Mouse (Mus musculus): ENCODE measurements around the gene Phka2. TPM values are rescaled to one million over a fixed set of nuclear protein-coding genes. Genes with fewer than 3 reads are reported as not detected.

Phka2 gene
- total RNA-seq (2015; ENCODE audit: low replicate concordance) (31.4 and 41.1 TPM in 2 replicates), total RNA-seq (2017; ENCODE audit: low replicate concordance) (21.6 and 32.7 TPM in 2 replicates)

- ATAC-seq (replicated peaks; ENCODE audit: low FRiP score, poor library complexity, severe bottlenecking) = peak; percentile 98
Measured at GRCm38 (mm10) chrX:160502048-160503041, at the start of gene Phka2. TSS of gene Phka2 (plus strand) at chrX:160502166.

DNA sequence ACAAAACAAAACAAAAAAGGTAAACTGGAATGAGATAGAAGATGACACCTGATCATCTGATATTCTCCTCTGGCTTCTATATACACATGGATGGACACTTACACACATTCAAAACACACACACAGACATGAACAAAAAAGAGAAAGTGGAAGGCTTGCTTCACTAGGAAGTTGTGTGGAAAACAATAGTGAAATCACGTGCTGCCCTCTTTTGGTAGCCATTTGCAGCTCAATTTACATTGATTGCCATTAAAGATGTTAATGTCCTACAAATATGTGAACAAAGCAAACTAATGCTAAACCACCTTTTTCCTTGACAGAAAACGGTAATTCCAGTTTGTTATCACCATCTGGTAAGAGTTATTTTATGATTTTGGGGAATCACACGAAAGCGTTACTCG, 46.3 kb upstream of the Phka2 start:
- no peak for ATAC-seq (replicated peaks; ENCODE audit: low FRiP score, poor library complexity, severe bottlenecking)

- ATAC-seq (replicated peaks; ENCODE audit: low FRiP score, poor library complexity, severe bottlenecking) = no peak
Measured at GRCm38 (mm10) chrX:160471257-160471786, 30.6 kb upstream of the Phka2 start.

GRCm38 (mm10) chrX:160489784-160490183, 12.2 kb upstream of the Phka2 start:
- ATAC-seq (replicated peaks; ENCODE audit: low FRiP score, poor library complexity, severe bottlenecking) = no peak

- ATAC-seq (replicated peaks; ENCODE audit: low FRiP score, poor library complexity, severe bottlenecking) = no peak
Measured at GRCm38 (mm10) chrX:160494333-160494732, 7.6 kb upstream of the Phka2 start.

- no peak for ATAC-seq (replicated peaks; ENCODE audit: low FRiP score, poor library complexity, severe bottlenecking)
Measured at GRCm38 (mm10) chrX:160494921-160495320, 7.0 kb upstream of the Phka2 start.

GRCm38 (mm10) chrX:160496473-160496872, 5.5 kb upstream of the Phka2 start:
- ATAC-seq (replicated peaks; ENCODE audit: low FRiP score, poor library complexity, severe bottlenecking) = no peak

- ATAC-seq (replicated peaks; ENCODE audit: low FRiP score, poor library complexity, severe bottlenecking) = no peak
Measured at GRCm38 (mm10) chrX:160501095-160501494, 871 bp upstream of the Phka2 start.

DNA sequence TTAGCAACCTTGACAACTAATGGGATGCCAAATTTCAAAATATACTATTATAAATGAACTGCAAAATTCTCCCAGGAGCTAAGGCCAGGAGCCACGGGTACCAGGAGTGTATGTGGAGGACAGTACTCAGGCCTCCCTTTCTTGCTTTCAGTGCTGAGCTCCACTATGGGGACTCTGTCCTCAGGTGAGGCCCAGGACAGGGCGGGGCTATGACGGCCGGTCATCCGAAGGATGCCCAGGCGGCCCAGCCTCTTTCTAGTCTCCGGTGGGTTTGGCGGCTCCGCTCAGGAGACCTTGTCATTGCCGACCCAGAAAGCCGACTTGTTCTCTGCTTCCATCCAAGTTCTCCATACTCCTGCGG, 299 bp upstream of the Phka2 start:
- peak; percentile 71 for ATAC-seq (replicated peaks; ENCODE audit: low FRiP score, poor library complexity, severe bottlenecking)

DNA sequence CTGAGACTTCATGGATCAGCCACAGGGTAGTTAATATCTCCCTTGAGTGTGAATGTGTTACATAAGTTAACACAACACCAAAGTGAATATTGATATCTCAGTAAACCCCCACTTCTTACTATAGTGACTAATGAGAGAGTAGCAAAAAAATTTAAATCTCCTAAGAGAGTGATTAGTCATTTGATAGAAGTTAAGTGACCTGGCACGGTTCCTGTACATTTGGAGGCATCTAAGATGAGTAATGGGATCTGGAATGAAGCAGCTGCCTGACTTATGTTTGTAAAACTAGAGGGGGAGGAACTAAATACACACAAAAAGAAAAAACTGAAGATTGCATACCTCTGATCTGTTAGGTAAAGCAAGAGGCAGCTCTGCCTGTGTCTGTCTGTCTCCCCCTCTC, 7.1 kb downstream of the Phka2 start:
- ATAC-seq (replicated peaks; ENCODE audit: low FRiP score, poor library complexity, severe bottlenecking) = no peak

- no peak for ATAC-seq (replicated peaks; ENCODE audit: low FRiP score, poor library complexity, severe bottlenecking)
Measured at GRCm38 (mm10) chrX:160510197-160510596, 8.2 kb downstream of the Phka2 start.

DNA sequence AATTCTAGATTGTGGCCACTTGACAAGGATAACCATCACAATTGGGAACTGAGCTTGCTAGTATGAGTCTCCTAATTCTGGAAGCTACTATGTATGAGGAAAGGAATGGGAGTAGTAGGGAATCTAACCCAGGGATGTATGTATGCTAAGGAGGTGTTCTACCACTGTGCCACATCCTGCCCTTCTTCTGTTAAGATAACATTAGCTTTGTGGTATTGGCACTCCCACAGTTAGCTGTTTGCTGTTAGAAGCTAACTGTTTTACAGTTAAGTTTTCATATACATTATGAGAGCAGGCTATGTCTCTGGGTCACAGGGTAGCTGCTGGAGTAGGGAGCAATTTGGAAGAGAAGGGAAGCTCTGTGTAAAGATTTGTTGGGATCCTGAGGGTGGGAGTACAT, 14.1 kb downstream of the Phka2 start:
- ATAC-seq (replicated peaks; ENCODE audit: low FRiP score, poor library complexity, severe bottlenecking) = no peak

- no peak for ATAC-seq (replicated peaks; ENCODE audit: low FRiP score, poor library complexity, severe bottlenecking)
Measured at GRCm38 (mm10) chrX:160542772-160543171, 40.8 kb downstream of the Phka2 start.

- ATAC-seq (replicated peaks; ENCODE audit: low FRiP score, poor library complexity, severe bottlenecking) = no peak
Measured at GRCm38 (mm10) chrX:160548875-160549274, 46.9 kb downstream of the Phka2 start.

DNA sequence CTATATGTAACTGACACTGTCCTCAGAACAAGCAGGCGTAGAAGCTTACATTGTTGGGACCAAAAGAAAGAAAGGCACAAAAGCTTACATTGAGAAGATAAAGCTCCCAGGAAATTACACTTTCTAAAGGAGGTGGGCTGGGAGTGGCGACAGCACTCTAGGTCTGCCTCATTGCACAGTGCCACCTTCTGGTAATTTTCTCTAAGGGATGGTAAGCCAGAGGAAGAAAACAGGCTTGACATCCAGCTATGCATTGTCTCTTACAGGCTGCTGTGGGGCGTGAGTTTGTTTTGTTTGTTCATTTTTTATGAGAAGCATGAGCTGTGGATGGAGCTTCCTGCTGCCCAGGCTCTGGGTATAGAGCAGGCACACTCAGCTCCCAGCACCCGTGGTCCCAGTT, 50.1 kb downstream of the Phka2 start:
- no peak for ATAC-seq (replicated peaks; ENCODE audit: low FRiP score, poor library complexity, severe bottlenecking)

DNA sequence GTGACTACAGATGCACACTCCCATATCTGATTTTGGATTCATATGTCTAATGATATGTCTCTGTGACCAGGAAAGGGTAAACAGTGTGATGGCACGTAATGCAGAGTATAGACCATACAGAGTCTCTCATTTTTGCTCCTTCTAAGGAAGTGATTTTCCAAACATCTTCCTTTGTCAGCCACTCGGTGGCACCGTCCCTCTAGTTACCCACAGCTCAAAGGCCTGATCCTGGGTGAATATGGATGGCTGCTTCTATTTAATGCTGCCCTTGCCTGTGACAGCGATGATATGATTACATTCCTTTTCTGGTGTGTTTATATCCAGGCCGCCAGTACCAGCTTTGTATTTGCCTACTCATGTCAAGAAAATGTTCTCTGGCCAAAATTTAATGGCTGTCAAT, 81.6 kb downstream of the Phka2 start:
- no peak for ATAC-seq (replicated peaks; ENCODE audit: low FRiP score, poor library complexity, severe bottlenecking)

GRCm38 (mm10) chrX:160584148-160584838, 82.3 kb downstream of the Phka2 start:
- ATAC-seq (replicated peaks; ENCODE audit: low FRiP score, poor library complexity, severe bottlenecking) = no peak

DNA sequence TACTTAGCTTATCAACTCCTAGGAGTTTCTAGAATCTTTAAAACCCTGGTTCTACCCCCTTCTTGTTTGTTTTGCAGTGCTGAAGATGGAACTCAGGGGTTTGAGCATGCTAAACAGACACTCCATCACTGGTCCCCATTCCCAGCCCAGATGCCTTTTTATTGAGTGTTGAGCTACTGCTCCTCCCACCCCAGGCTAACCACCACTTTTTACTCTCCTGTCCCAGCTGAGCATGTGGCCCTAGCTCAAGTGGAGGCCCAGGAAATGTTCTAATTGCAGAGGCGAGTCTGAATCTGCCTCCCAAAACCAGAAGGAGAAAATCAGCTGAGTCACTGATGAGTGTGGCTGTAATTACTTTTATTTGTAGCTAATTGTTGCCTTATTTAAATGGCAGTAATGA, 83.1 kb downstream of the Phka2 start:
- ATAC-seq (replicated peaks; ENCODE audit: low FRiP score, poor library complexity, severe bottlenecking) = no peak

DNA sequence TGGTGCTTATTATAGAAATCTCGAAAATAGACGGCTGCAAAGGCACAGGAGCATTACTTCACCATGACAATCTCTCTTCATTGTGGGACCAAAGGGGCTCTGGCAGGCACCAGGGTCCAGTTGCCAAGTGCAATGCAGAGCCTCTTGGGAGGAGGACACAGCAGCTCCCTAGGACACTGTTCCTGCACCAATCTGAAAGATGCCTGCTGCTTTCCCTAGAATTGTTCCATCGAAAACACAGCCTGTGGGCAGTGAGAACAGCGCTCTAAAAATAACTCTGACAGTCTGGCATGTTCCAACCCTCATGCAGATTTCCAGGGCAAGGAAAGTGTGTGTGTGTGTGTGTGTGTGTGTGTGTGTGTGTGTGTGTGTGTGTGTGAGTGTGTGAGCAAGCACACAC, 86.6 kb downstream of the Phka2 start:
- no peak for ATAC-seq (replicated peaks; ENCODE audit: low FRiP score, poor library complexity, severe bottlenecking)

DNA sequence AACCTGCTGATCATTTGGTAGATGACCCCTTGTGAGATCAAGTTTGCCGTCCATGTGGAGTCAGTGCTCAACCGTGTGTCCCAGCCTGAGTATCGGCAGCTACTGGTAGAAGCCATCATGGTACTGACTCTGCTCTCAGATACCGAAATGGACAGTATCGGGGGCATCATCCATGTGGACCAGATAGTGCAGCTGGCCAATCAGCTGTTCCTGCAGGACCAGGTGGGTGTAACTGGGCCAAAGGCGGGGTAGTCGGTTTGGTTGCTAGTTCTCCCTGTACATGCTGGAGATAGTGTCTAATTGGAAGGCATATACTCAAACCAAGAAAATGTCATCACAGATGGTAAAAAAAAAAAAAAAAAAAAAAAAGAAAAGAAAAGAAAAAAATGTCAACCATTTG, 88.2 kb downstream of the Phka2 start:
- no peak for ATAC-seq (replicated peaks; ENCODE audit: low FRiP score, poor library complexity, severe bottlenecking)

DNA sequence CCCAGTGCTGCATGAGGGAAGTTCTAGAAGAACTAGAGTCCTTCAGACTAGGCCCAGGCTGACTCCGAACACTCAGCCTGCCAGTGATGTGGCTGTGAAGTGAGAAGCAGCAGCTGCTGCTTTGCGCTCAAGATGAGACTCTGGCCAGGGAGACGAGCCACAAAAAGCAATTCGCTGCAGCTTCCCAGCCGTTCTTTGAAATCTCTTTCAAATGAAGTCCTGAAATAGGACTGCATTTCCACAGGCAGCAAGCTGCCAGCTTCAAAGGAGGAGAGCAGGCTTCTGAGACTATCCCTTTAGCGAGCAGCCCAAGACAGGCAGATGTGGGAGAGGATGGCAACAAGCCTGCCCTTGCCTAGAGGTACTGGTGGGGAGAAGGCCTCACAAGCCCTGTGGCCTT, 91.0 kb downstream of the Phka2 start:
- ATAC-seq (replicated peaks; ENCODE audit: low FRiP score, poor library complexity, severe bottlenecking) = no peak
